Mouse (Mus musculus) bone marrow, adult 2 months (tissue): ENCODE data around the gene Nbas. TPM values are rescaled to one million over a fixed set of nuclear protein-coding genes. Genes with fewer than 3 reads are reported as not detected.

Experiments
- H3K27ac ChIP-seq: fragments of 200-500 bp; 2 replicates; pipeline ENCODE4 v1.5.1; 2012; ENCODE audit warnings: low read depth, mild to moderate bottlenecking, control low read depth, inconsistent platforms, low read length; ENCODE audit not compliant: control insufficient read depth, poor library complexity, insufficient read depth
- H3K4me1 ChIP-seq: fragments of 200-500 bp; 2 replicates; pipeline ENCODE4 v1.6.1; 2011; ENCODE audit warnings: low read length; ENCODE audit not compliant: control insufficient read depth, insufficient read depth
- H3K4me3 ChIP-seq: fragments of 200-500 bp; replicated peaks from 2 replicates; pipeline ENCODE3; 2011; ENCODE audit warnings: mild to moderate bottlenecking, low read depth, low read length, control low read depth; ENCODE audit not compliant: control insufficient read depth
- CTCF ChIP-seq: fragments of 200-500 bp; IDR thresholded peaks from 2 replicates; pipeline ENCODE4 v1.5.1; 2011; ENCODE audit warnings: low read length, control low read depth; ENCODE audit not compliant: control insufficient read depth, insufficient read depth
- POLR2A ChIP-seq: fragments of 200-500 bp; IDR thresholded peaks from 2 replicates; pipeline ENCODE4 v1.6.1; 2011; ENCODE audit warnings: low read depth, mild to moderate bottlenecking, control low read depth, low read length, borderline replicate concordance; ENCODE audit not compliant: control insufficient read depth
- WGBS: fragments of 180-500 bp; shearing (Covaris S2); methylation state at CpG from one replicate; pipeline ENCODE4 v1.1.7; 2018; 5-methylcytosine and 5-hydroxymethylcytosine counted together
- polyA plus RNA-seq: library from polyadenylated mRNA; stranded (reverse); fragments of >200 nt; gene quantifications from 2 replicates; pipeline ENCODE4 v1.2.4, GENCODE M21; 2011; ENCODE audit warnings: low replicate concordance; ENCODE audit not compliant: missing spikeins, insufficient read depth, insufficient read length

Gene Nbas
- polyA plus RNA-seq, 1 experiment = 4.6 TPM

- WGBS = 62% methylated on average over 5 of the region's 5 CpGs
- TF ChIP-seq POLR2A (no peak), CTCF (no peak)
These were observed 88.3 kb downstream of the Nbas start for GRCm38 (mm10) chr12:13357229-13357628.

GRCm38 (mm10) chr12:13358849-13359248, 89.9 kb downstream of the Nbas start:
- Histone ChIP-seq H3K4me1 (no peaks in the 10 kb centered on the region), H3K27ac (no peak overlapping the region), H3K4me3 (no peak overlapping the region)
- 54% methylated on average over 4 of the region's 4 CpGs for WGBS
- TF ChIP-seq CTCF = no peak
- no peak for TF ChIP-seq POLR2A

More at GRCm38 (mm10) chr12:13357229-13357628, 88.3 kb downstream of the Nbas start:
- Histone ChIP-seq H3K27ac (no peak overlapping the region), H3K4me1 (no peaks in the 10 kb centered on the region), H3K4me3 (no peak overlapping the region)

DNA sequence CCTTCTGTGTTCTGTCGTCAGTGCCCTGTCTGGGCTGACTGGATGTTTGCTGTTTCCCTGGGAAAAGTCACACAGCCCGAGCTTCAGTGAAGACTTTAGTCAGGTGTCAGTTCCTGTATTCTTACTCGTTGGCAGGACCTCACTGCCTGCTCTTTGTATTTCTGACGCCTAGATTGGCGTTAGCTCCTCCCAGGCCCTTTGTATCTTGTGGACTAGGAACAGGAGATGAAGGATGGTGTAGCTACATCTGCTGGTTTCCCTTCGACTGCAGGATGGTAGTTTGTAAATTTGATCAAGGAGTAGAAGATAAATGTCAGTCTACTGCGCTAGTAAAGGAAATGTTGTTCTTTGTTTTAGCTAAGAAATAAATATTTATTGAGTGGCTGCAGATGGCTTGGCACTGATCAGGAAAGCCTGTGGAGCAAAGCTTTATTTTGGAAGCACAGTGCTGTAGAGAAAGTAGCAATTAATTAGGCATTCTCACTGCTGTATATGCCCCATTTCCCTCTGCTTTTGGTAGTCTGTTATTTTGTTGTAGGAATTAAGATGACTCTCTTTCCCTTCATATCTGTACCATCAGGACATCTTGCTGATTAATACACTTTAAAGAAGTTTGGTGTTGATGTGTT, 91.4 kb downstream of the Nbas start:
- H3K27ac ChIP-seq = no peak overlapping the region
- 82% methylated on average over 7 of the region's 7 CpGs for WGBS
- no peaks in the 10 kb centered on the region for H3K4me1 ChIP-seq
- H3K4me3 ChIP-seq = no peak overlapping the region
- TF ChIP-seq CTCF (no peak), POLR2A (no peak)

DNA sequence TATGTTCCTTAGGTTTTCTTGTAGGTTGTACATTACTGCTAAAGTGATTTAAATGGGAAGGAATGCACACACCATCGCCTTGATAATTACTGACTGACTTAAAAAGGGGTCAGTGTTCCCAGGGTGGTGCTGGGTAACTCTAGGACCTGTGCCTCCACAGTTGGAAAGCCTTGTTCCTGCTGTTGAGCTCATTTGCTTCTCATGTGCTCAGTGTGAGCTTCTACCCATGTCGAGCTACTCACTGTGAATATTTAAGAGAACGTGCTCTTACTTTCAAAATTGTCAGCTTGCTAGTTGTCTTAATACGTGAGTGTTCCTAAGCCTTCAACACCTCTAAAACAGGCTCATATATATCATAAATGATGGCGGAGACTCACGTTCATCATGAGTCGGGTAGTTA, 112.6 kb downstream of the Nbas start:
- WGBS = 87% methylated on average over 7 of the region's 7 CpGs

DNA sequence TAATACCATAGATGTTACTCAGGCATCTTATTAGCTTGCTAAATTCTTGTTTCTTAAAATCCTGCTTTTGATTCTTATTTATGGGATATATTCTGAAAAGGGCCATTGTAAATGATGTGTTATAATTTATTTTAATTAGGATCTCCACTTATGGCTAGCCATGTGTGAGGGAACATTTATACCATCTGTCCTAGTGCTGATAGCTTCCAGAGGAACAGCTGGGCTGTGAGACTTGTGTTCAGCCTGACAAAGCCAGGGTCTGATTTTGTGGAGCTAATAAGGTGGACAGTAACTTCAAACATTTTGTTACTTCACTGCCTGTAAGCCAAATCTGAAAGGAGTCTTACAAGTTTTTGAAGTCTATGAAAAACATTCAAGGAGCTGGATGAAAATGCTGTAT, 113.1 kb downstream of the Nbas start:
- Histone ChIP-seq H3K4me1 (no peaks in the 10 kb centered on the region), H3K4me3 (no peak overlapping the region), H3K27ac (no peak overlapping the region)
- TF ChIP-seq POLR2A (no peak), CTCF (no peak)

More for the DNA sequence above, 112.6 kb downstream of the Nbas start:
- TF ChIP-seq POLR2A (no peak), CTCF (no peak)
- Histone ChIP-seq H3K27ac (no peak overlapping the region), H3K4me3 (no peak overlapping the region), H3K4me1 (no peaks in the 10 kb centered on the region)

- Histone ChIP-seq H3K4me3 (no peak overlapping the region), H3K4me1 (no peaks in the 10 kb centered on the region), H3K27ac (no peak overlapping the region)
- no peak for TF ChIP-seq CTCF
- no peak for TF ChIP-seq POLR2A
- 78% methylated on average over 1 of the region's 1 CpGs for WGBS
These were observed 120.7 kb downstream of the Nbas start for GRCm38 (mm10) chr12:13389644-13390043.

DNA sequence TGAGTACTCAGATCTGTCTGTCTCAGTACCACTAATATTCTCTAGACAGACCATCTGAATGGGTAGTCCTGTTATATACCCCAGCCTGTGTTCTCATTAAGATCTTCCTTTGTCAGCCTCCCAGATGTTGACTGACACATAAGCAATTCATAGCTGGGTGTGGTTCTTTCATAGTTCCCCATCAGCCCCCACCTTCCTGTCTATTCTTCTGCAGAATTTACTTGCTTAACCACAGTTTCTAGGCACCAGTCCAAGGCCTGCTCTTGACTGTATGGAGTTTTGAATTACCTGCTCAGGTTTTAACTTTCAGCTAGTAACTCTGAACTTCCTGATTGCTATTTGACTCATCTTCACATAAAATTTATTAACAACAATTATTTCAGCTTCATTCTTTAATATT, 141.3 kb downstream of the Nbas start:
- H3K27ac ChIP-seq = no peak overlapping the region
- H3K4me3 ChIP-seq = no peak overlapping the region
- no peak for TF ChIP-seq CTCF
- no peak for TF ChIP-seq POLR2A
- no peaks in the 10 kb centered on the region for H3K4me1 ChIP-seq

- Histone ChIP-seq H3K4me1 (no peaks in the 10 kb centered on the region), H3K4me3 (no peak overlapping the region), H3K27ac (no peak overlapping the region)
- WGBS = 82% methylated on average over 2 of the region's 2 CpGs
- no peak for TF ChIP-seq POLR2A
- TF ChIP-seq CTCF = no peak
These were observed 149.7 kb downstream of the Nbas start for GRCm38 (mm10) chr12:13418651-13419050.

- no peak for TF ChIP-seq CTCF
- TF ChIP-seq POLR2A = no peak
These were observed 161.3 kb downstream of the Nbas start for GRCm38 (mm10) chr12:13430219-13430618.

More at GRCm38 (mm10) chr12:13430219-13430618, 161.3 kb downstream of the Nbas start:
- H3K4me1 ChIP-seq = no peaks in the 10 kb centered on the region
- WGBS = 77% methylated on average over 1 of the region's 1 CpGs
- no peak overlapping the region for H3K4me3 ChIP-seq
- no peak overlapping the region for H3K27ac ChIP-seq
